Mouse (Mus musculus) kidney, adult 9 months (tissue): ENCODE results near the gene Zscan4c.
"Not testable (repeated sequence)": the region's sequence is repeated elsewhere in the genome, so short reads cannot be mapped to it uniquely, and the experiment has no call there.

Source experiments
- DNase-seq: peaks from one replicate; pipeline ENCODE4 v3.0.0; 2022

Zscan4c gene

GRCm38 (mm10) chr7:11005445-11005844, at the start of gene Zscan4c:
Zscan4c (plus strand) TSS chr7:11005745.
- DNase-seq = not testable (repeated sequence)
